Mouse (Mus musculus) cerebellum, adult (tissue): Measurements from ENCODE around the gene Cd82.

Experiments
- ATAC-seq: cut with Nextera tagmentation; 2 replicates; pipeline ENCODE4 v1.9.2; 2017; ENCODE audit warnings: mild to moderate bottlenecking, moderate library complexity, mixed read lengths; ENCODE audit not compliant: insufficient number of reproducible peaks, low FRiP score, low TSS enrichment

Cd82 gene

DNA sequence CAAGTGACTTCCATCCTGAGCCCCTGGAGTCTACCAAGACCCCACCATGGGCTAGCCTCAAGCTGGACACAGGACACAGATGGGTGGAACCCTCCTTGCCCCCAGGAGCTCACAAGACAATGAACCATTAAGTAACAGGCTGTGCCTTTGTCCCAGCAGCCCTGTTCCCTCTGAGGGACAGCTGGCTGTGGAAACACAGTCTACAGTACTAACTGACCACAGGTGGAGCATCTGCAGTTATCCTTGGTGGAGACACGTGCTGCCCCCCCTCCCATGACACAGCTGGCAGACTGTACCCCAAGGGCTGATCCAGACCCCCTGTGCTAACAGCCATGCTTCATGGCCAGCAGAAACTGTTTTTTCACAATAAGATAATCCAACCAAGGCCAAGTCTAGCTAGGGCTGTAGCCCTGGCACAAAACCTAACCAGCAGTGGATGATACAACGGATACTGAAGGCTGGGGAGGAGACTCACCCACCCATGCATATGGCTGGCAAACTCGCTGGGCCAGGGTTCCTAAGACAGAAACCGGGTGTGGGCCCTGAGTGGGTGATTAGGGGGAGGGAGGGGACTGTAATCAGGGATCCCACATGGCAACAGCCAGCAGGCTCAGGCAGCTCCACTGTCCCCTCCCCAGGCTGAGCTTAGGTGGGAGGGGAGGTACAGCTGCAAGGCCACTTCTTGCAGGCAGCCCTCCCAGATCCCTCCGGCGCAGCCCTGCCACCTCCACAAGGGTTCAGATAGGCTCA, 15.3 kb downstream of the Cd82 start:
- ATAC-seq = no peak

DNA sequence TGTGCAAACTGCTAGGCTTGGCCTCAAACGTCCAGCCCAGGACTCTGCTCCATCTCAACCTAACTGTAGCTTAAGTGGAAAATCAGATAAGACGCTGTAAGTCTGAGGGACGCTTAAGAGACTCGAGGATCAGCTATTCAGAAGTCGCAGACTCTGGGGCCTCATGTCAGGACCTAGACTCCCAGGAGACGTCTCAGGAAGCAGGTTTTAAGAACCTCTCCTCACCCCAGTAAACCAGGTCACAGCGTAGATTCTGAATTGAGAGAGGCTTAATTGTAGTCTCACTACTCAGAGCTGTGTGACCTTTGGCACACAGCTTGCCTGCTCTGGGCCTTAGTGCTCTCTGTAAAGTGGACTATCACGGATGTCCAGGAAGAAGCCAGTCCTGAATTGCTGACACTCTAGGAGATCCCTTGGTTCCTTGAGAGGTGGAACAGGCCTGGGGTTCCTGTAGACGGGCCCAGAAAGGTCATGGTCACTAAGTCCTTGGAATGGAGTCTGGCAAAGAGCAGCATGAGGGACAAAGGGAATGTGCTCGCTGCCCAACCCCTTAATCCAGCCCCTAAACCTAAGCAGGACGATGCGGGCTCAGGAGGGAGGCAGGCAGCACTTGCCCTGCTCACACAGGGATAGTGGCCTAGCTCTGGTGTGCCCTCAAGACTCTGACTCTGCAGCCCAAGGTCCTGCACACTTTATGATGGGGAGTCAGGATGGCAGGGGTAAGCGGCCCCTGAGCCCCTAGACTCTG, 16.2 kb downstream of the Cd82 start:
- ATAC-seq = no peak

DNA sequence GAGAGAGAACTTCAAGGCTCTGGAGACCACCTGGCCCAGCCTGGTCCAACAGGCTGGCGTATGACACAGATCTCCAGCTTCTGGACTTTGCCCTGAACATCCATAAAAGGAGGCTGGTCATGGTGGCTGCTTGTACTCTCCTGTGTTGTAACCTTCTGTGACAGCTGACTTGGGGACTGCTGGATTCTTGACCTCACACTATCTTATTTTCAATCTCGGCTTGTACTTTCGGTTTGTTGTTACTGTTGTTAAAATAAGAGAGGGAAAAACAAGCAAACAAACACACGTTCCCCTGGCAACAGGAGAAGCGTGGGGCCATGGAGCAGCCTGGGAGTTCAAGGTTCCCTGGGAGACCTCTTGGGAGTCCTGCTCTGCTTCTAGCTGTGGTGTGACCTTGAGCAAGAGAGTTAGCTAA, 17.7 kb downstream of the Cd82 start:
- no peak for ATAC-seq

DNA sequence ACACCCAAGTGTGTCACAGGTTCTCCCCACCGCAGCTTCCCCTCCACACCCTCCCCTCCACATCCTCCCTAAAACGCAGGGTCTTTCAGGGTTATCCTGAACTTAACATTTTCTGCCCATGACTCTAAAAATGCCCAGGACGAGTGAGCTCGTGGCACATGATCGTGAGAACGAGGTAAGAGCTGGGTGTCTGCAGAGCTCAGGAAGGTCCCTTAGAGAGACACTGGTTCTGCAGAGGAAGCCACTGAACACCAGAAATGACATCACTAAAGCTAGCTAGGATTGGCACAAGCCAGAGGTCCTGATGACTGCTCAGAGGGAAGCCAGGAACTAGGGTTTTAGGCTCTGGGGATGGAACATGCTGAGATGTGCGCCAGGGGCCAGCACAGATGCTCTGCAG, 18.7 kb downstream of the Cd82 start:
- ATAC-seq = no peak

DNA sequence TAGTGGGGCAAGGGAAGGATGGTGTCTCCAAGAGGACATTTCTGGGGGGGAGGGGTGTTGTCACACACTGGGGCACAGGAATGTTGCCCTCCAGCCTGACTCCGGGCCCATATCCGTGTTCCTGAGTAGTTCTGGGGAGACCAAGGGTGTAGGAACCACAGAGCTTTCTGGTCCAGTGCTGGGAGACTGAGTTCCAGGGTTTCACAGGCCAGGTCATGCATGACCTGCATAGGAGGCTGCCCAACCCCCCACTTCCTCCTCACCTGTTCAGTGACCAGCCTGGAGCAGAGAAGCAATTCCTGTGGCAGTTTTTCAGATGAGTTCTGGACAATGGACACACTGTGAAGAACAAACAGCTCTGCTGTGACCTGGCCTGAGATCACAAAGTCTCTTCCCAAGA, 19.8 kb downstream of the Cd82 start:
- ATAC-seq = no peak

DNA sequence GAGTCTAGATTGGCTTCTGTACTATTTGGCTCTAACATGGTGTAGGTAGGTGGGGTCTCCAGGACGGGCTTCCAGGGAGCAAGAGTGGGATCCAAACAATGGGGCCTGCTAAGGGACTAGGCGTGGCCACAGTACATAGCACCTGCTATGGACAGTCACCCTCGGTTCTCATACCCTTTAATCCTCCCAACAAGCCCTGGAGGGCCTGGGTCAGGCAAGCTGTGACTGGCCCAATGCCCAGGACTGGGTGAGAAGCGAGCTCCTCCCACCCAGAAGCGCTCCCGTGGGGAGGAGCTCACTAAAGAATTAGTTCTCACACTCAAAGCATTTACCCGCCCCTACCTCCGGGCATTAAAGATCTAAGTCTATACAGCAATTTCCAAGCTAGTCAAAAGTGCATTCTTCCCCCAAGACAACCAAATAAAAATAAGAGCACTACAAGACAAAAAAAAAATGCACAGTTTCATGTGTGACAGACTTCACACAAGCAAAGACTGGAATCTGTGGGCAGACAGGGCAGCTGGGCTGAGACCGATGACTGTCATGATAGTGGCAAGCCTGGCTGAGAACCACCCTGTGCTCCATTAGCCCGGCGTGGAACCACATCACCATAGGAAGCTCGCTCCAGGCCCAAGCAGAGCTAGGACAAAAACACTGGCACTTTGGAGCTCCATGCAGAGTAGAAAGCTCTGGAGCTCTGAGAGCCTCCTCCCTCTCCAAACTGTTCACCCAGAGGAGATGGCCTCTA, 23.0 kb downstream of the Cd82 start:
- ATAC-seq = no peak

DNA sequence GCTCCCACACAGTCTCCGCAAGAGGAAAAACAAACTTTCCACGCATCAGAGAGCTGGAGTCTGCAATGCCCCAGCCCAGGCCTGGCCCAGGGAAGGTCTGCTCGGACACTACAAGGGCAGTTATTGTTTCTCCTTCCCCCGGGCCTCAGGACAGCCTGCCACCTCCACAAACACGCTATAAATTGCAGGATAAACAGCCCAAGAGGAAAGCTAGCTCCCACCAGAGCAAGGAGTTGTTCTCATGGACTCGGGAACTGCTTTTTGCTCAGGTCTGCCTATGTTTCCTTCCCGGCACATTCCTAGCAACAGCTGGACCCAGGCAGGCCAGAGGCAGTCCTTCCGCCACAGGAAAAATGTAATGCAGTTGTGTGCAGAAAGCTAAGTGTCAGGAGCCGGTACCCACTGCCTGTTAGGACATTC, 23.6 kb downstream of the Cd82 start:
- ATAC-seq = no peak

DNA sequence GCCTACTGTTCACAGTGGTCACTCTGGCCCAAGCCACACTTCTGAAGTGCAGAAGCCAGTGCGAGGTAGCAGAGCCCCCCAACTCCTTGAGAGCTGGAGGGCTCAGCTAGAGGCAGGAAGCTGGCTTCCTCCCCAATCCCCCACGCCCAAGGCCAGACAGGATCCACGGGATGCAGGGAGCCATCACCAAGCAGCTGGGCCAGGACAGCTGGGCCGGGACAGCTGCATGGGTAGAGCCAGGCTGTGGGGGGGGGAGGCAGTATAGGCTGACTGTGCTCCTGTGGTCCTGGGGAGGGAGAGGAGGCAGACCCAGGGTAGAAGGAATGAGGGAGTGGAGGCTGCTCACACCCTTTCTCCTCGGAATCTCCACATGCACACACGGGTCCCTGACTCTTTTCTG, 24.6 kb downstream of the Cd82 start:
- no peak for ATAC-seq

DNA sequence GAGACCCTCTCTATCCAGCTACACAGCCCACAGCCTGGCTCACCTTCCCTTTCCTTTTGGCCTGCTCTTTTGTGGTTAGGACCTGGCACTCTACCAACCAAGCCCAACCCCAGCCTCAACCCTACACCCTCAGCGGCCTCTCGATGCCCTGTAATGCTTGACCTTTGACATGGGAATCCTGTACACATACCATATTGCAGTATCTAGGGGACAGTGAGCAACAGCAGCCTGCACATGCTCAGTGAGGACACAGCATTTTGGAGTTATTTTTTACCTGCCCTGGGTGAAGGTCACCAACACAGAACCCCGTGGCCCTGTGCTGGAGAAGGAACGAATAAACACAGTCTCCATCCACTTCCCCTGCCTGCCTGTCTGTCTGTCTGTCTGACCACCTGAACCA, 27.4 kb downstream of the Cd82 start:
- ATAC-seq = no peak

DNA sequence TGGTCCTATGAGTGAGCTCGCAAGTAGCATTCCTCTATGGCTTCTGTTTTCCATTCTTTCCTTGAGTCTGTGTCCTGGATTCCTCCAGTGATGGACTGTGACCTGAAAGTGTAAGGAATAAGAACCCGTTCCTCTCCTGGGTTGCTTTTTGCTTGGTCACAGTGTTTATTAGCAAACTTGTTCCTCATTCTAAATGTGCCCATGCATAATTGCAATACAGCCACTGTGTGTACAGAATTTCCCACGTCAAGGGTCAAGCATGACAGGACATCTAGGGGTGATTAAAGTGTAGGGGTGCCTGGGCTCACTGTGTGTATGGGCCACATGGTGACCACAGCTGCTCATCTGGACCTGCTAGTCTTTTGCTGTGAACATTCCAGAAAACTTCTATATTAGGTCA, 28.0 kb downstream of the Cd82 start:
- no peak for ATAC-seq

DNA sequence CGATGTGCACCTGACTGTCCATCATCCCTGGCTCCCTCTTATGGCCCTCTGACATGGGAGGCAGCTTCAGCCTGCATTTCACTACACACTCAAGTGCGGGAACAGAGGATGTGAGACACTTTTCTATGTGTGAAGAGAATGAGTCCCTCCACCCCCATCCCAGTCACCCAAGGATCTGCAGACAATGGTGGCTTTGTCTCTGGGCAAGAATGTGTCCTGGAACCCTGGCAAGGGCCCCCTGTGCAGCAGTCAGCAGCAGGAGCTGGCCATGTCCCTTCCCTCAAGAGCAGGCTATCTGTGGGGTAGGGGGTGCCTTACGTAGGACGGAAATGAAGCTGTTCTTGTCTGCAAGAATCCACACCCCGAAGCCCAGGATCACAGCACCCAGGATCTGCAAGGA, 29.4 kb downstream of the Cd82 start:
- no peak for ATAC-seq

DNA sequence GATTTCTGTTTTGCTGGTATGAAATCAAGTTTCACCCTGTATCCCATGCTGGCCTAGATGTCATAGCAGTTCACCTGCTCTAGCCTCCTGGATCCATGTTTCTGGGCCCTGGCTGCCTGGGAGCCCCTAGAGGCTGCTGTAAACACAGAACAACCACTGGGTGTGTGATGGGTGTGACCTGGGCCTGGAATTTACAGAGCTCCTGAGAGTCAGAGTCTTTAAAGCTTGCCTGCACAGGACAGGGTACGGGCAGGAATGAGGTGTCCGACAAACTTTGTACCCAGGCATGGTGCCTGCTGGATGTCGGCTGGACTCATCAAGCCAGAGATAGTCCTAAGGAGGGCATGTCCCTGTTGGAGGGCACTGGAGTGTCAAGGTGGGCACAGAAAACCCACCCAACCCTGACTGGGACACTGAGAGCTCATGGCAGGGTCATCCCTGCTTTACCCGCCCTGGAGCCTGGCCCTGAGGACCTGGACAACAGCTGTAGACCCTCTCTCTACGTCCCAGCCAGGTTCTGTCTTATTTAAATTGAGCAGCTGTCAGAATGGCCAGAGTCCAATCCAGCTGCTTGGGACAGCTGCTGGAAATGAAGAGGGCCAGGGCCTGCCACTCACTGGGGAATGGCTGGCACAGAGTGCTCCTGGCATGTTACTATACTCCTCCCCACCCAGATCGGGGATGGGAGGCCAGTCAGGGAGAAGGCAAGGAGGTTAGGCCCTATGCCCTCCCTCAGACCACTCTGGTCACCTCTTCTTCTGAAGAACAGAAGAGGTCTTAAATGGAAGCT, 30.1 kb downstream of the Cd82 start:
- ATAC-seq = no peak

DNA sequence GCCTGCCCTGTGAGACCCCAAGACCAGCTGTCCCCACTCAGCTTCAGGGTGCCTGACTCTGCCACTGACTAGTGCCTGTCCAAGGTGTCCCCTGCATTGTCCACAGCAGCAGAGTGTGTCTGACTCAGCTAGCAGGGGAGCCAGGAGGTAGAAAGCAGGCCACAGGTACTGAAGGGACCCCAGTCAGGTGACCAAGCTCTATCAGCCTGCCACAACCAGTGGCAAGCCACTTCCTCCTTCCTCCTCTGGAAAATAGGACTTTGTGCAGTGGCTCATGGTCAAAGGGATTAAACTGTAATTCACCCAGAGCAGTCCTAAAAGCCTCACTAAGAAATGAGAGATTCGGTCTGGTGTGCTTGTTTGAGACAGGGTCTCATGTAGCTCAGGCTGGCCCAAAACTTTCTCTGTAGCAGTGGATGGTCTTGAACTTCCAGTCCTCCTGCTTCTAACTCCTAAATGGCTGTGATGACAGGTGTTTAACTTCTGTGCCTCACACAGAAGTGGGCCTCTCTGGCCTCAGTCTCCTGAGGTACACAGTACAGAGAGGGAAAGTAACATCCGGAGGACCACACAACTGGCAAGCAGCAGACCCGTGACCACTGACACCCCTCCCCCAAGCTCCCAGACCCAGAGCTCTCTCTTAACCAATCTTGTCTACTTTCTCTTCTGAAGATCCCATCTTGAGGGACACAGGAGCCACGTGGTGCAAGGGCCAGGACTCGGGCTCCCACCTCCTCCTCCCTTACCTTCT, 31.2 kb downstream of the Cd82 start:
- no peak for ATAC-seq

DNA sequence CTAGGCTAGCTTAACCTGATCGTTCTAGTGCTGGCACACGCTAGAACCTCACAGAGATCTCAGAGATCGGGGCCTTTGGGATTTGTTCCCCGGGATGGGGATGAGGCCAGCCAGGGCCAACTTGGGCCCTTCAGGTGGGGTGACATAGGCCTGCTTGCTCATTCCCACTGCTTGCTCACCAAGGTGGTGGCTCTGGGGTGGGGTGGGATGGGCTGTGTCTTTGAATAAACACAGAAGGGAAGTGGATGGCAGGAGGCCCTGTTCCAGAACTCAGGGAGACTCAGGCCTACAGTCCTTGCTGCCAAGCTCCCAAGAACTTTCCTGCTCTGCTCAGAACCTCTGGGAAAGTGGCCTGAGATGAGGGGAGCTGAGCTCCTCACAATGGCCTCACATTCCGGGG, 31.9 kb downstream of the Cd82 start:
- ATAC-seq = no peak

DNA sequence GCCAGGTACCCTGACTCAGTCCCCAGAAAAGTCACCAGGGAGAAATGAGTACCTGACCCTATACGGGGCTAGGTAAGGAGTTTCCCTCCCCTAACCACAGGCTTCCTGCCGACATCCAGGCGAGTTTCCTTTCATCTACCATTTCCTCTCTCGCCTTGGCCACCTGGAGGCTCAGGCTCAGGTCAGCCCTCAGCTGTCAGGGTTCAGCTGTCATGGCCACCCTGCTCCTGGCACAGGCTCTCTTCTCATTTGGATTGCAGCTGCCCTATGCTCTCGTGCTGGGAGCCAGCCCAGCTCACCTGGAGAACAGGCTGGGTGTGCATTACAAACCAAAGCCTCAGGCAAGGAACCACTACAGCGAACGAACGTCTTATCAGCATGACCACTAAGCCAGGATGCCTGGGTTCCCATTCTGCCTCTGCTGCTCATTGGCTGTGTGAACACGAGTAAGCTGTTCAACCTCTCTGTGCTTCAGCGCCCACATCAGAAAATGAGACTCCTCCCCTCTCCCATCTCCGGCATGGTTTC, 34.9 kb downstream of the Cd82 start:
- no peak for ATAC-seq

DNA sequence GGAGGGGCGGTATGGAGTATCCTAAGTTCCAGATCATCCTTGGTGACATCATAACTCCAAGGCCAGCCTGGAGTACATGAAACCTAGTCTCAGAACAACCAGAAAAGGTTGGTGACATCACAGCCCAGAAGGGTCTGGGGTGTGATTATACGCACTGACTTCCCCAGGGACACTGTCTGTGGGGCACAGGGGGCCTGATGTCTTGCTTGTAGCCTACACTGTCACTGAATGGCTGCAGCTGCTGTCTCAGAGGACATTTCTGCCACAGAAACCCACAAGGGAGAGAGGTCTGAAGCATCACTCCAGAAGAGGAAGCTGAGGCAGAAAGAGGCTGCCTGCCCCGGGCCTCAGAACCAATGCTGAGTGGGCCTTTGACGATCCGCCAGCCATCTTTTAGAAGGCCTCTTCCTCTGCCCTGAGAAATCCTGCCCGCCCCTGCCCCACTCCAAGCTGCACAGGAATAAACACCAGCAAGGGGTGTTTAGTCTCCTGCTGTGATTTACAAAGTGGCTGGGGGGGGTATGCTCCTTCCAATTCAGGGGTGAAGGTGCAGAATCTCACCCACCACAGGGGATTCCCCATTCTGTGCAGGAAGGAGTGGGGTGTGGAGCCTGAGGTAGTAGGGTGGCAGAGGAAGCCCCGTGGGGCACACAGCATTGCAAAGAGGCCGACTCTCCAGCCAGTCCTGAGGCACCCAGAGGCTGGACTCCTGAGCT, 35.8 kb downstream of the Cd82 start:
- ATAC-seq = no peak

DNA sequence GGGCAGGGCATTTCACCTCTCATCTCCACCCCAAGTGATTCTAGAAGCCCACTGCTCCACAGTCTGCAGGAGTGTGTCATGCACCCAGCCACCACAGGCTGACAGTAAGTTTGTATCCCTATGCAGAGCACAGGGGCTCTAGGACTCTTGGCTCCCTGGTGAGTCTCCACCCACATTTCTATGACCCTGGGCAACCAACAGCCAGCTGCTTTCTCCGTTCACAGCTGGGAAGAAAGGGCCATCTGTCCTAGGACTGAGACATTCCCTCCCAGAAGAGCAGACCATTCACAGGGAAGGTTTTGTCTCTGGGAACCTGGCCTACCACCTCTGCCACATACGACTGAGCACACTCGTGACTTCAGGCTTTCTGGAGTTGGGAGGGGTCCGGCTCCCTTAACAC, 37.1 kb downstream of the Cd82 start:
- no peak for ATAC-seq

DNA sequence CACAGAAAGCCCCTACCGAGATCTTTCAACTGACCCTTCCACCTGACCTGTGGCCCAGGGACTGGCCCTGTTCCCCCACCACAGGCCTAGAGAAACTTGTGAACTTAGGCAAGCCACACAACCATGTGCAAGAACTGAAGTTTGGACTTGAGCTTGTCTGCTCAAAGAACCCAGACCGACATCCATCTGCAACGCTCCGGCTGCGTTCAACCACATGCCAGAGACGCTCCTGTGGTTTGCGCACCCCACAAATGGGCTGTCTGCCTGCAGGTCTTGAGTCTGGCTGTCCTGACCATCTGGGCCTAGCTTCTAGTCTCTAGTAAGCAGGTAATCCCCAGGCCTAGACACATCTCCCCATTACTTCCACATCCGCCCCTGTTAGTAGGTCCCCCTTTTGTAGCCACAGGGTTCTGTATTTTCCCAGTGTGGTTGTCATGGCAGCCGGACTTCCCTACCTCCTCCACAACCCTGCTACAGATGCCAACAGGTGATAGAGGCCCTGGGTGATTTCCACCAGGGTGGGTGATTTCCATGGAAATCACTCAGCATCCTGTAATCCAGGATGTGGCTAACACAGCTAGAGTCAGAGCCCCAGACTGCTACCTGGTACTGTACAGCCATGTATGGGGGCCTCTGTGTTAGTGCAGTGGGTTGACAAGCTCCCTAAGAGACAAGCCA, 38.5 kb downstream of the Cd82 start:
- no peak for ATAC-seq
